Mouse (Mus musculus) heart, embryonic 15.5 days (tissue): Measurements from ENCODE around the gene Hspa1l. TPM values are rescaled to one million over a fixed set of nuclear protein-coding genes. Genes with fewer than 3 reads are reported as not detected.
"Not testable (repeated sequence)": the region's sequence is repeated elsewhere in the genome, so short reads cannot be mapped to it uniquely, and the experiment has no call there.

Experiments
- ATAC-seq: fragments of 200-750 bp; cut with Nextera tagmentation; replicated peaks from 2 replicates; pipeline ENCODE4 v1.8.0; 2017; ENCODE audit warnings: low read depth, moderate TSS enrichment; ENCODE audit not compliant: insufficient number of reproducible peaks, insufficient read depth, low FRiP score
- H3K27ac ChIP-seq: fragments of 300-500 bp; sonication (generic); 2 replicates; pipeline ENCODE4 v1.5.1; 2015; ENCODE audit warnings: mild to moderate bottlenecking, inconsistent platforms
- H3K27me3 ChIP-seq: fragments of 300-500 bp; sonication (generic); 2 replicates; pipeline ENCODE4 v1.6.1; 2015; ENCODE audit warnings: inconsistent platforms
- H3K36me3 ChIP-seq: fragments of 300-500 bp; sonication (generic); 2 replicates; pipeline ENCODE4 v1.6.1; 2015; ENCODE audit warnings: mild to moderate bottlenecking, inconsistent platforms
- H3K4me1 ChIP-seq: fragments of 300-500 bp; sonication (generic); replicated peaks from 2 replicates; pipeline ENCODE4 v1.6.1; 2015; ENCODE audit warnings: inconsistent platforms
- H3K4me2 ChIP-seq: fragments of 300-500 bp; sonication (generic); 2 replicates; pipeline ENCODE4 v1.6.1; 2015; ENCODE audit warnings: inconsistent platforms, mild to moderate bottlenecking, moderate library complexity
- H3K4me3 ChIP-seq: fragments of 300-500 bp; sonication (generic); 2 replicates; pipeline ENCODE4 v1.5.1; 2015; ENCODE audit warnings: mild to moderate bottlenecking, inconsistent platforms
- H3K9ac ChIP-seq: fragments of 300-500 bp; sonication (generic); 2 replicates; pipeline ENCODE4 v1.6.1; 2015; ENCODE audit warnings: mild to moderate bottlenecking, inconsistent platforms
- H3K9me3 ChIP-seq: fragments of 300-500 bp; sonication (generic); replicated peaks from 2 replicates; pipeline ENCODE4 v1.6.1; 2016; ENCODE audit warnings: inconsistent platforms
- WGBS: fragments of 180-500 bp; shearing (Covaris S2); methylation state at CpG from one replicate; pipeline ENCODE4 v1.1.7; 2015; ENCODE audit warnings: mixed read lengths; 5-methylcytosine and 5-hydroxymethylcytosine counted together
- polyA plus RNA-seq: library from polyadenylated mRNA; unstranded; fragments of >200 nt; fragmentation: Nextera tagmentation; extraction: Ambion mirVana; gene quantifications from 2 replicates; pipeline ENCODE4 v1.2.1, GENCODE M21; 2015

Hspa1l gene
- polyA plus RNA-seq, 1 experiment from 2014 or later: 2.6 TPM

DNA sequence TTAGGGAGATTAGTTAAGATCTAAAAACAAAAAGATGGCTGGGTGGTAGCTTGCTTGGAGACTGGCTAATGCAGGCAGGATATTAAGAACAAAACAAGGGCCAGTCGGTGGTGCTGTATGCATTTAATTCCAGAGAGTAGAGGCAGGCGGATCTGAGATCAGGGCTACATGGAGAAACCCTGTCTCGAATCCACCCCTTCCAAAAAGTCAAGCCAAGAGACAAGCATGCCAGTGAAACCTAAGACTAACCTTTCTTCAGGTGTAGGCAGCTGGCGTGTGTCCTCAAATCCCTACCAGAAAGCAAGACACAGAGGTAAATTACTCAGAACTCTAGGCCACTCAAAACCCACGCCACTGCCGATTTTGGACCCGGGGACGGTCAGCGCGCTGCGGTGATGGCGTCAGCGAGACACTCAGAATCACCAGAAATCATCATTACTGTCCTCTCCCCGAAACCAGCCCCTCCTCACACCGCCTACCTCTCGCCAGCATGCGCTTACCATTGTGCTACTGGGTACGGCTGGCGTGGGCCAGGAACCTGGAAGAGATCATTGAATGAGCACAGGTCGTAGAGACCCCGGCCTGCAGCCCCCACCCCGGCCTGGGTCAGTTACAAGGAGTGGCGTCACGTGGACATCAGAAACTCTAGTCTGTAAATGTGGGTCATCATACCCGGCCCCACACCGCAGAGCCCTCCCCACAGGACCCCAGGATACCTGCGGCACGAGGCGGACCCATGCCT is 20.7 kb upstream of the Hspa1l start:
- ATAC-seq: peak; percentile 40
- H3K9ac ChIP-seq: peak overlapping the region; percentile 98
- H3K36me3 ChIP-seq: peaks cover 16% of the 10 kb centered on the region
- peaks cover 2% of the 10 kb centered on the region for H3K27me3 ChIP-seq
- under 1% methylated on average over 29 of the region's 29 CpGs for WGBS
- H3K4me1 ChIP-seq: peaks cover 14% of the 10 kb centered on the region
- H3K9me3 ChIP-seq: no peaks in the 10 kb centered on the region
- H3K4me2 ChIP-seq: peak overlapping the region; percentile 79
- peak overlapping the region; percentile 99 for H3K4me3 ChIP-seq
- H3K27ac ChIP-seq: peak overlapping the region; percentile 88

DNA sequence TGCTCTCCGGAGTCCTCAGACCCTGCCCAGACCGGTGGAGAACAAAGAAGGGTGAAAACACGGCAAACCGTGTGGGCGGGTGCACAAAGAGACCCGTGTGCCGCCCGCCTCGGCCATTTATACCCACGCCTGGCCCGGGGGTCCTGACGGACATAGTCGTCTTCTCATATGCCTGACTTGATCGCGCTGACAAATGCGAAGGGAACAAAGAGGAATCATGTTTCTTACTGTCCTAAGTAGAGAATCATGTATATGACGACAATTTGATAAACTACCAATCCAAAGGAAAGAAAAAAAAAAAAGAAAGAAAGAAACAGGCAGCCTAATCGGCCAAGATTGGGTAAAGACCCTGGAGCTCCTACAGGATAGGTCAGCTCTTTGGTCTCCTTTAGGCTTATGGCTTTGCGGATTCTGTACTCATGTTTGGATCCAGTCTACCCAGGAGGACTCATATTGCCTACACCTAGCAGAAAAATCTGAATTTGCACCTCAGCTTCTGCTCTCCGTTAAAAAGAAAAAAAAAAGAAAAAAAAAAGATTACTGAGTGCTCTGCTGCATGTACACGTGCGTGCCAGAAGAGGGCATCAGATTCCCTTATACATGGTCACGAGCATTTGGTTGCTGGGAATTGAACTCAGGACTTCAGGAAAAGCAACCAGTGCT is 20.0 kb upstream of the Hspa1l start:
- Histone ChIP-seq H3K9me3 (no peaks in the 10 kb centered on the region), H3K4me1 (peaks cover 14% of the 10 kb centered on the region), H3K27me3 (peaks cover 5% of the 10 kb centered on the region), H3K9ac (peak overlapping the region; percentile 98), H3K4me2 (peak overlapping the region; percentile 79), H3K27ac (peak overlapping the region; percentile 88), H3K36me3 (peaks cover 16% of the 10 kb centered on the region), H3K4me3 (peak overlapping the region; percentile 99)
- WGBS: under 1% methylated on average over 23 of the region's 23 CpGs
- peak; percentile 75 for ATAC-seq

DNA sequence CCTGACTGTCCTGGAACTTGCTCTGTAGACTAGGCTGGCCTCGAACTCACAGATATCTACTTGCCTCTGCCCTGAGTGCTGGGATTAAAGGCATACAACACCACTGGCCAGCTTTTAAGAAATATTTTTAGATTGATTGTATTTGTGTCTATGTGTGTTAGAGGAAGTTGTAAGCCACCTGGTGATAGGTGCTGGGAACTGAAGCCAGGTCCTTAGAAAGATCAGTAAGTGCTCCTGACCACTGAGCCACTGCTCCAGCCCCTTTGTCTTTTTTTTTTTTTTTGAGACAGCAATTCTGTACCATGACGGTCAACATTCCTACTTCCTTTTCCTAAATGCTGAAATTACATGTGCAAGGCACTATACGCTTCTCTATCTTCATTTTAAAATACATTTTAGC is 19.2 kb upstream of the Hspa1l start:
- H3K4me2 ChIP-seq: no peak overlapping the region
- no peak overlapping the region; the same call in 1 of the 2 replicates for H3K27ac ChIP-seq
- 90% methylated on average over 3 of the region's 3 CpGs for WGBS
- no peak overlapping the region for H3K9ac ChIP-seq
- H3K27me3 ChIP-seq: peaks cover 5% of the 10 kb centered on the region
- H3K9me3 ChIP-seq: no peaks in the 10 kb centered on the region
- H3K4me3 ChIP-seq: no peak overlapping the region
- ATAC-seq: no peak
- peaks cover 16% of the 10 kb centered on the region for H3K36me3 ChIP-seq
- H3K4me1 ChIP-seq: peaks cover 14% of the 10 kb centered on the region

DNA sequence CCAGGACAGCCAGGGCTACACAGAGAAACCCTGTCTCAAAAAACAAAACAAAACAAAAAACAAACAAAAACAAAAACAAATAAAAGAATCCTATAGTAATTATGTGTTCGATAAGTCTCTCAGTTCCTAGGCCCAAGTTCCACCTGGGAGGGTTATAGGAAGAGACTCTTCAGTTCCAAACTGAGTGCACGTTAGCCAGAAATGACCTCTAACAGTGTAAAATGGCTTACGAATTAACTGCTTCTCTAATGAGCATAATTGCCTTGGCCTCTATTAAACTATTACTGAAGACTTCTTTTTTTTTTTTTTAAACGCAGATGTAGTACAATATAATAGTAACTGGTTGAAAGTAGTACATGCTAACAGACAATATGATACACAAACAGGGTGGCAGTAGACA is 18.6 kb upstream of the Hspa1l start:
- H3K4me2 ChIP-seq: no peak overlapping the region
- H3K9me3 ChIP-seq: no peaks in the 10 kb centered on the region
- H3K9ac ChIP-seq: no peak overlapping the region
- H3K4me1 ChIP-seq: peaks cover 14% of the 10 kb centered on the region
- peaks cover 16% of the 10 kb centered on the region for H3K36me3 ChIP-seq
- H3K27ac ChIP-seq: no peak overlapping the region
- H3K27me3 ChIP-seq: peaks cover 5% of the 10 kb centered on the region
- ATAC-seq: no peak
- no peak overlapping the region for H3K4me3 ChIP-seq
- WGBS: 90% methylated on average over 4 of the region's 4 CpGs

DNA sequence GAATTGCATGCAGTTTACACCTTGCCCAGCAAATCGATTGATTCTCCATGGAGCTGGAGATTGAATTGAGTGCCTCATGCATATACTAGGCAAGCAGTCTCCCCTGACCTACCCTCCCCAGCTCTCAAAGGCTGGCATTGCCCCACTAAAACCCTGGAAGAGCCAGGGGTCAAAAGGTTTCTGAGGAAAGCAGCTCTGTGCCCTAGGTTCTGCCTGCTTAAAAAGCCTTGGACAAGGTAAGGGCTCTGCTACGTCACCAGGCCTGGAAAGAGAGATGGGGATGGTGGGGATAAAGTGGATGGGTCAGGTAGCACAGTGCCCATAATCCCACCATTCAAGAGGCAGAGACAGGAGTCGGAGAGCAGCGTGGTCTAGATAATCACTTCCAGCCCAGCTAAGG is 17.7 kb upstream of the Hspa1l start:
- Histone ChIP-seq H3K27ac (no peak overlapping the region), H3K4me2 (no peak overlapping the region), H3K4me3 (no peak overlapping the region), H3K9ac (no peak overlapping the region), H3K27me3 (peaks cover 5% of the 10 kb centered on the region), H3K4me1 (peaks cover 15% of the 10 kb centered on the region), H3K9me3 (no peaks in the 10 kb centered on the region), H3K36me3 (peaks cover 11% of the 10 kb centered on the region)
- 78% methylated on average over 4 of the region's 4 CpGs for WGBS
- no peak for ATAC-seq

DNA sequence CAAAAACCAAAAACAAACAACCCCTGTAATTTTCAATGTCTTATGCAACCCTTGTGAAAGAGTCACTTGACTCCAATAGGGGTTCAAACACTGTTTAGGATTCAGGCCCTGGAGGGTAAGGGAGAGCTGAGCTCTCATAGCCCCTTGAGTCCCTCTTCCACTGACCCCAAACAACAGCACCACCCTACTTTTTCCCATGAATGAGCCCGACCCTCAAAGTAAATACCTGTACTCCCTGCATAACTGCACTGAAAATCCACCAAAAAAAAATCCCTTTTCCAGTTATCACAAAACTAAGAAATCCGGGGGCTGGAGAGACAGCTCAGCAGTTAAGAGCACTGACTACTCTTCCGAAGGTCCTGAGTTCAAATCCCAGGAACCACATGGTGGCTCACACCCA is 16.6 kb upstream of the Hspa1l start:
- no peak overlapping the region for H3K27ac ChIP-seq
- no peak overlapping the region for H3K9ac ChIP-seq
- no peak overlapping the region for H3K4me3 ChIP-seq
- H3K4me1 ChIP-seq: peaks cover 13% of the 10 kb centered on the region
- peaks cover 5% of the 10 kb centered on the region for H3K27me3 ChIP-seq
- H3K4me2 ChIP-seq: no peak overlapping the region
- no peak for ATAC-seq
- WGBS: 69% methylated on average over 3 of the region's 3 CpGs
- no peaks in the 10 kb centered on the region for H3K9me3 ChIP-seq
- H3K36me3 ChIP-seq: 0 out of 2 replicates have a peak, but pooled peaks cover under 1% of the 10 kb centered on the region

DNA sequence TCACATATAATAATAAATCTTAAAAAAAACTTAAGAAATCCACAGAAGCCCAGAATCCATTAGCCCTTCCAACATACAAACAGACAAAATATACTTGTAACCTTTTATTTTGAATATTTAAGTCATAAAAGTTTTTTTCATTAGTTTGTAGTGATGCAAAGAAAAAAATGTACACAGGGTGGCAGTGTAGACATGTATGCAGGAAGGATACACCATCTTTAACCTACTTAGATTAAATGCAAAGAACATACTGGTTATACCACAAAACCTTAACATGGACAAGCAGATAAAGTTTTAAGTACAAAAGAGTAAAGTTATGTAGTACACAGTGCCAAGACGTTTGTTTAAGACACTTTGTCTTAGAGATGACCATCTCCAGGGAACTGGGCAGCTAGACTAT is 16.2 kb upstream of the Hspa1l start:
- no peak overlapping the region for H3K9ac ChIP-seq
- H3K4me2 ChIP-seq: no peak overlapping the region
- H3K27me3 ChIP-seq: peaks cover 5% of the 10 kb centered on the region
- no peak for ATAC-seq
- no peak overlapping the region for H3K4me3 ChIP-seq
- no peak overlapping the region for H3K27ac ChIP-seq
- H3K9me3 ChIP-seq: no peaks in the 10 kb centered on the region
- WGBS: 39% methylated on average over 1 of the region's 1 CpGs
- H3K36me3 ChIP-seq: no peaks in the 10 kb centered on the region
- peaks cover 9% of the 10 kb centered on the region for H3K4me1 ChIP-seq

DNA sequence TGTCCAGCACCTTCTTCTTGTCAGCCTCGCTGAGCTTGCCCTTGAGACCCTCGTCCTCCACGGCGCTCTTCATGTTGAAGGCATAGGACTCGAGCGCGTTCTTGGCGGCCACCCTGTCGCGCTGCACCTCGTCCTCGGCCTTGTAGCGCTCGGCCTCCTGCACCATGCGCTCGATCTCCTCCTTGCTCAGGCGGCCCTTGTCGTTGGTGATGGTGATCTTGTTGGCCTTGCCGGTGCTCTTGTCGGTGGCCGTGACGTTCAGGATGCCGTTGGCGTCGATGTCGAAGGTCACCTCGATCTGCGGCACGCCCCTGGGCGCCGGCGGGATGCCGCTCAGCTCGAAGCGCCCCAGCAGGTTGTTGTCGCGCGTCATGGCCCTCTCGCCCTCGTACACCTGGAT is 15.2 kb upstream of the Hspa1l start:
- not testable (repeated sequence) for H3K27ac ChIP-seq, H3K4me1 ChIP-seq, H3K4me2 ChIP-seq, H3K9ac ChIP-seq, ATAC-seq, H3K36me3 ChIP-seq, H3K4me3 ChIP-seq, H3K9me3 ChIP-seq, H3K27me3 ChIP-seq
- WGBS: 17% methylated on average over 38 of the region's 40 CpGs

DNA sequence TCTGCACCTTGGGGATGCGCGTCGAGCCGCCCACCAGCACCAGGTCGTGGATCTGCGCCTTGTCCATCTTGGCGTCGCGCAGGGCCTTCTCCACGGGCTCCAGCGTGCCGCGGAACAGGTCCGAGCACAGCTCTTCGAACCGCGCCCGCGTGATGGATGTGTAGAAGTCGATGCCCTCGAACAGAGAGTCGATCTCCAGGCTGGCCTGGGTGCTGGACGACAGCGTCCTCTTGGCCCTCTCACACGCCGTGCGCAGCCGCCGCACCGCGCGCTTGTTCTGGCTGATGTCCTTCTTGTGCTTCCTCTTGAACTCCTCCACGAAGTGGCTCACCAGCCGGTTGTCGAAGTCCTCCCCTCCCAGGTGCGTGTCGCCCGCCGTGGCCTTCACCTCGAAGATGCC is 14.5 kb upstream of the Hspa1l start:
- H3K4me2 ChIP-seq, H3K9me3 ChIP-seq, H3K27ac ChIP-seq, H3K4me1 ChIP-seq, H3K4me3 ChIP-seq, H3K27me3 ChIP-seq, H3K9ac ChIP-seq, H3K36me3 ChIP-seq, ATAC-seq: not testable (repeated sequence)
- 22% methylated on average over 28 of the region's 40 CpGs for WGBS

DNA sequence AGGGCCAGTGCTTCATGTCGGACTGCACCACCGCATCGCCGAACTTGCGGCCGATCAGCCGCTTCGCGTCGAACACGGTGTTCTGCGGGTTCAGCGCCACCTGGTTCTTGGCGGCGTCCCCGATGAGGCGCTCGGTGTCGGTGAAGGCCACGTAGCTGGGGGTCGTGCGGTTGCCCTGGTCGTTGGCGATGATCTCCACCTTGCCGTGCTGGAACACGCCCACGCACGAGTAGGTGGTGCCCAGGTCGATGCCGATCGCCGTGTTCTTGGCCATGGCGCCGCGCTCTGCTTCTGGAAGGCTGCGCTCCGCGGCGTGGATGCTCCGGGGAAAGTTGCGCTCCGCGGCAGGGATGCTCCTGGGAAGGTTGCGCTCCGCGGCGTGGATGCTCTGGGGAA is 13.8 kb upstream of the Hspa1l start:
- not testable (repeated sequence) for H3K27me3 ChIP-seq, H3K27ac ChIP-seq, H3K9ac ChIP-seq, H3K4me1 ChIP-seq, H3K9me3 ChIP-seq, H3K36me3 ChIP-seq
- whole genome bisulfite sequencing: under 1% methylated on average over 15 of the region's 47 CpGs
- Histone ChIP-seq H3K4me3 (peak overlapping the region; percentile 67), H3K4me2 (peak overlapping the region; percentile 79)
- ATAC-seq: peak; percentile 7; the same call in 1 of the 2 replicates

DNA sequence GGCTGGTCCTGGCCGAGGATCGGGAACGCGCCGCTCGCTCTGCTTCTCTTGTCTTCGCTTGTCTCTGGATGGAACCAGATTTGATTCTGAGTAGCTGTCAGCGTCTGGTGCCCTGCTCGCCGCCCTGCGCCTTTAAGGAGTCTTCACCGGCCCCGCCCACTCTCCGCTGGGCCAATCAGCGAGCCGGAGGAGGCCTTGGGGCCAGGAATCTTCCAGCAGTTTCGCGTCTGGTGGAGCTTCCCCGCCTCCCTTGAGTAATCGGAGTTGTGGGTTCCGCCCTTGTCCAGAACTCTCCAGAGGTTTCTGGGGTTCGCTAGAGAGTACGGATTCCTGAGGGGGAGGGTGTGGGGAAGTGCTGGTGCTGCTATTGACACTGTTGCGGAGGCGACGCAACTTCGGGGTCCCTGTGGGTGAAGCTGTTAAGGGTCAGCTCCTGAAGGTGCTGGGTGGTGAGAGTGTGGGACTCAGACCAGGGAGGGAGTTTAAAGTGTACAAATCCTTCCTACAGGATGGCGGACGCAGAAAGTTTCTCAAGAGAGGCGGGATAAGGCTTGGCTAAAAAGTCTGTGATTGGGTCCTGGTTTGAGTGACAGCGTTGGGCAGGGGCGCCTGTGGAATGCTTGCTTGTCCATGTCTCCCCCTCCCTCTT is 13.2 kb upstream of the Hspa1l start, which contains the start of gene Hspa1b:
Gene Hspa1b, minus strand, starts transcription at position 109 of the 649 bp plus-strand sequence.
- H3K4me1 ChIP-seq, H3K36me3 ChIP-seq, H3K27me3 ChIP-seq, H3K9me3 ChIP-seq: not testable (repeated sequence)
- H3K9ac ChIP-seq: peak within 1 kb of the TSS; percentile 76
- peak within 1 kb of the TSS; percentile 67 for H3K4me3 ChIP-seq
- under 1% methylated on average over 30 of the region's 32 CpGs for WGBS
- H3K4me2 ChIP-seq: peak within 1 kb of the TSS; percentile 79
- peak; percentile 90 for ATAC-seq
- H3K27ac ChIP-seq: peak within 1 kb of the TSS; percentile 98
